Mouse (Mus musculus) WW6 (cell line): Measurements from ENCODE around the gene Gsto1.

ENCODE experiments used
- DNase-seq: peaks from one replicate; pipeline ENCODE4 v3.0.0-alpha.2; 2013; ENCODE audit warnings: low read depth, low spot score

The Gsto1 gene

GRCm38 (mm10) chr19:47857957-47858942, 3.5 kb downstream of the Gsto1 start:
- DNase-seq, result no peak

- DNase-seq, result no peak
Observed at GRCm38 (mm10) chr19:47859180-47859579, 4.4 kb downstream of the Gsto1 start.

GRCm38 (mm10) chr19:47862581-47862980, 7.8 kb downstream of the Gsto1 start:
- DNase-seq, result no peak

- no peak for DNase-seq
Observed at GRCm38 (mm10) chr19:47864051-47864450, 9.3 kb downstream of the Gsto1 start.

- DNase-seq, result no peak
Observed at GRCm38 (mm10) chr19:47864721-47865120, 10.0 kb downstream of the Gsto1 start.

- DNase-seq, result peak; percentile 85
Observed at GRCm38 (mm10) chr19:47865353-47865947, 10.7 kb downstream of the Gsto1 start, which contains the start of gene Gsto2. Gsto2 (plus strand) TSS chr19:47865534.

GRCm38 (mm10) chr19:47867628-47868175, 12.9 kb downstream of the Gsto1 start:
- DNase-seq, result no peak

GRCm38 (mm10) chr19:47868951-47869350, 14.2 kb downstream of the Gsto1 start:
- no peak for DNase-seq

- DNase-seq, result no peak
Observed at GRCm38 (mm10) chr19:47869516-47869915, 14.7 kb downstream of the Gsto1 start.

- no peak for DNase-seq
Observed at GRCm38 (mm10) chr19:47870102-47870666, 15.4 kb downstream of the Gsto1 start.

- peak; percentile 39 for DNase-seq
Observed at GRCm38 (mm10) chr19:47871515-47871914, 16.7 kb downstream of the Gsto1 start.

GRCm38 (mm10) chr19:47876252-47876651, 21.5 kb downstream of the Gsto1 start:
- no peak for DNase-seq

GRCm38 (mm10) chr19:47881538-47881937, 26.8 kb downstream of the Gsto1 start:
- no peak for DNase-seq

- peak; percentile 70 for DNase-seq
Observed at GRCm38 (mm10) chr19:47882151-47882881, 27.5 kb downstream of the Gsto1 start.

GRCm38 (mm10) chr19:47882882-47883254, 28.1 kb downstream of the Gsto1 start:
- no peak for DNase-seq

GRCm38 (mm10) chr19:47884296-47885085, 29.7 kb downstream of the Gsto1 start:
- no peak for DNase-seq

GRCm38 (mm10) chr19:47885191-47885743, 30.5 kb downstream of the Gsto1 start:
- DNase-seq, result no peak

- DNase-seq, result no peak
Observed at GRCm38 (mm10) chr19:47885886-47886285, 31.1 kb downstream of the Gsto1 start.

- no peak for DNase-seq
Observed at GRCm38 (mm10) chr19:47886617-47887016, 31.8 kb downstream of the Gsto1 start.

GRCm38 (mm10) chr19:47887417-47887816, 32.6 kb downstream of the Gsto1 start:
- no peak for DNase-seq
